Mouse (Mus musculus) liver, embryonic 14.5 days (tissue): ENCODE measurements around the gene Foxb1. TPM values are rescaled to one million over a fixed set of nuclear protein-coding genes. Genes with fewer than 3 reads are reported as not detected.

ENCODE experiments used
- ATAC-seq: fragments of 200-750 bp; cut with Nextera tagmentation; 2 replicates; pipeline ENCODE4 v1.8.0; 2017; ENCODE audit warnings: moderate number of reproducible peaks, mild to moderate bottlenecking, moderate library complexity; ENCODE audit not compliant: insufficient read depth
- DNase-seq, 3 experiments: peaks; one replicate each; pipeline ENCODE4 v3.0.0-alpha.2; 2012 to 2013; ENCODE audit warnings: low read depth in 3 of 3, low spot score in 3 of 3
- H3K27ac ChIP-seq: fragments of 300-500 bp; sonication (generic); 2 replicates; pipeline ENCODE4 v1.5.1; 2014; ENCODE audit warnings: moderate library complexity, mild to moderate bottlenecking, control low read depth, inconsistent platforms
- H3K27me3 ChIP-seq: fragments of 300-500 bp; sonication (generic); 2 replicates; pipeline ENCODE4 v1.6.1; 2014; ENCODE audit warnings: mild to moderate bottlenecking, low read length, moderate library complexity; ENCODE audit not compliant: control insufficient read depth, insufficient read depth
- H3K36me3 ChIP-seq: fragments of 300-500 bp; sonication (generic); replicated peaks from 2 replicates; pipeline ENCODE4 v1.6.1; 2014; ENCODE audit warnings: low read depth; ENCODE audit not compliant: control insufficient read depth, insufficient read depth
- H3K4me1 ChIP-seq, 2 experiments: fragments of 200-500 bp in 1 of 2; fragments of 300-500 bp in 1 of 2; sonication (generic) in 1 of 2; replicated peaks; 2 replicates each; pipeline ENCODE4 v1.6.1; 2012 to 2014; ENCODE audit warnings: antibody characterized with exemption in 1 of 2, inconsistent platforms in 1 of 2, low read length in 1 of 2; ENCODE audit not compliant: control insufficient read depth in 2 of 2, insufficient read depth in 2 of 2
- H3K4me2 ChIP-seq: fragments of 300-500 bp; sonication (generic); 2 replicates; pipeline ENCODE4 v1.6.1; 2014; ENCODE audit warnings: low read depth, mild to moderate bottlenecking, control low read depth, moderate library complexity
- H3K4me3 ChIP-seq, 2 experiments: fragments of 200-500 bp in 1 of 2; fragments of 300-500 bp in 1 of 2; sonication (generic) in 1 of 2; 2 replicates each; pipeline ENCODE4 v1.5.1; 2012 to 2014; ENCODE audit warnings: low read depth in 2 of 2, low read length in 2 of 2, mild to moderate bottlenecking in 2 of 2, control low read depth in 1 of 2, inconsistent platforms in 1 of 2, moderate library complexity in 1 of 2; ENCODE audit not compliant: insufficient read depth in 1 of 2
- H3K9ac ChIP-seq: fragments of 300-500 bp; sonication (generic); replicated peaks from 2 replicates; pipeline ENCODE4 v1.6.1; 2014; ENCODE audit warnings: mild to moderate bottlenecking, control low read depth, moderate library complexity
- H3K9me3 ChIP-seq: fragments of 300-500 bp; sonication (generic); 2 replicates; pipeline ENCODE4 v1.6.1; 2016; ENCODE audit warnings: low read length, mixed read lengths; ENCODE audit not compliant: control insufficient read depth
- CTCF ChIP-seq: IDR thresholded peaks from 2 replicates; pipeline ENCODE4 v1.5.1; 2016; ENCODE audit warnings: antibody characterized with exemption, low read depth, control low read depth
- EP300 ChIP-seq: IDR thresholded peaks from 2 replicates; pipeline ENCODE4 v1.6.1; 2016; ENCODE audit warnings: antibody characterized with exemption, low read depth
- WGBS: fragments of 180-500 bp; shearing (Covaris S2); extraction: QIAGEN DNeasy Blood & Tissue Kit; methylation state at CpG from one replicate; pipeline ENCODE4 v1.1.7; 2014; ENCODE audit not compliant: insufficient replicate concordance; 5-methylcytosine and 5-hydroxymethylcytosine counted together
- polyA plus RNA-seq, 2 experiments: library from polyadenylated mRNA; depleted of rRNA in 1 of 2; stranded (reverse) in 1 of 2; unstranded in 1 of 2; fragments of >200 nt; fragmentation: Nextera tagmentation in 1 of 2; extraction: Ambion mirVana in 1 of 2; gene quantifications; 2 replicates each; pipeline versions ENCODE4 v1.2.1 to v1.2.3; 2012 to 2014

Gene Foxb1
- 0.01 TPM in 1 of 2 replicates, not detected in the other for polyA plus RNA-seq (2012; rRNA removed)
- not detected in 2 replicates for polyA plus RNA-seq (2014; fragmentation: Nextera tagmentation; extraction: Ambion mirVana)

DNA sequence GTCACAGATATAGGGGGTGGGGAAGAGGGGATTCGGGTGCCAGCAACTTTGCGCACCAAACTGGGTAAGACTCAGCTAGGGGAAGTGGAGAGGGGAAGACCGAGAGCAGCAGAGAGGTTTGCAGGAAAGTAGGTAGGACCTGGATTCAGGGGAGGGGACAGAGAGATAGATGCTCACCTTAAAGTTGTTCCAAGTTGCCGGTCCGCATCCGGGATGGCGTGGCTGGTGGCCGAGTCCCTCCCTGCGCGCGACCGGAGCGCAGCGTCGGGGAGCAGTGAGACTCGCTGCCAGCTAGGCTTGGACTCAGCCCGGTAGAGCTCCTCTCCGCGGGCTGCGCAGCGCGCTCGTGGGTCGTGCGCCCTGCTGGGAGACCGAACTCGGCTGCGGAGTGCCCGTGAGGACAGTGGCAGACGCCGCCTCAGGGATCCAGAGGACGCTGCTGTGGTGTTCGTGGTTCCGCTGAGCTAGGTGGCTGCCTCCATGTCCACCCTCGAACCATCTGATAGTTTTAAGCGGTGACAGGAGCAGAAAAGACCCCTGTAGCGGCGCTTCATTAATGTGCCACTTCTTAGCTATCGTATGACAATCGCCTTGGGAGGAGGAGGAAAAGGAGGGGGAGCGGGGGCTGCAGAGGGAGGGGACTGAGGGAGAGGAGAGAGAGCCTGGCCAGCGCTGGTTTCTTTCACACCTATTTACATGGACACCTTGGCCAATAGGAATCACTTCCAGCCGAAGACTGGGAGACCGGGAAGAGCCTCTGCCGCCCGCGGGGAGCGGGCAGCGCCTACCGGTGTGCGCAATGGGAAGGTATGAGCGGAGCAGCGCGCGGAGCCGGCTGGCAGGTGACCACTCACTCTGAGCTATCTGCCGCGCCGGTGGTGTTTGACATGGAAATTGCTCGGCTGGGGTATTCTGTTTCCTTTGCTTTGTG is at the start of gene Foxb1:
Foxb1 (minus strand) TSS at position 570 of the 931 bp plus-strand sequence.
- H3K4me2 ChIP-seq = no peak within 1 kb of the TSS
- no peaks in the 10 kb centered on the region for H3K9me3 ChIP-seq
- WGBS = under 1% methylated on average over 60 of the region's 60 CpGs
- ATAC-seq (no peak), DNase-seq (no peak)
- peaks cover 98% of the 10 kb centered on the region for H3K27me3 ChIP-seq
- H3K4me1 ChIP-seq = no peaks in the 10 kb centered on the region
- no peak within 1 kb of the TSS for H3K27ac ChIP-seq
- H3K36me3 ChIP-seq = no peaks in the 10 kb centered on the region
- no peak for TF ChIP-seq EP300
- no peak for TF ChIP-seq CTCF
- no peak within 1 kb of the TSS for H3K4me3 ChIP-seq
- H3K9ac ChIP-seq = no peak within 1 kb of the TSS

DNA sequence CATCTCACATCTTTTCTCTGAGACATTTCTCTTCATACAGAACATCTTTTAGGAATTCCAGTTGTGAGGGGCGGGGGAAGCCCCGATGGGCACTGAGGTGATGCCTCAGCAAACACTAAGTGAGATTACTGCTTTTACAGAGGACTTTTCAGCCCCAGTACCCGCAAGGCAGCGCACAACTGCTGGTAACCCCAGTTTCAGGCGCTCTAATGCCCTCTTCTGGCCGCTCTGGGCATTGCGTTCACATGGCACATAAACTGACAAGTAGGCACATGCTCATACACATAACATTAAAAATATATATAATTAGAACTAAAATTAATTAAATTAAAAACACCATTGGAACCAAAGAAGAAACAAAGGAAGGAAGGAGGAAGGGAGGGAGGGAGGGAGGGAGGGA is 29.8 kb upstream of the Foxb1 start:
- H3K36me3 ChIP-seq = no peaks in the 10 kb centered on the region
- DNase-seq (no peak), ATAC-seq (no peak)
- H3K27ac ChIP-seq = no peak overlapping the region
- H3K4me1 ChIP-seq = no peaks in the 10 kb centered on the region
- TF ChIP-seq CTCF (peak; percentile 61), EP300 (no peak)
- 45% methylated on average over 7 of the region's 7 CpGs for WGBS
- no peak overlapping the region for H3K4me3 ChIP-seq
- no peaks in the 10 kb centered on the region for H3K27me3 ChIP-seq
- no peak overlapping the region for H3K9ac ChIP-seq
- H3K9me3 ChIP-seq = no peaks in the 10 kb centered on the region
- H3K4me2 ChIP-seq = no peak overlapping the region

DNA sequence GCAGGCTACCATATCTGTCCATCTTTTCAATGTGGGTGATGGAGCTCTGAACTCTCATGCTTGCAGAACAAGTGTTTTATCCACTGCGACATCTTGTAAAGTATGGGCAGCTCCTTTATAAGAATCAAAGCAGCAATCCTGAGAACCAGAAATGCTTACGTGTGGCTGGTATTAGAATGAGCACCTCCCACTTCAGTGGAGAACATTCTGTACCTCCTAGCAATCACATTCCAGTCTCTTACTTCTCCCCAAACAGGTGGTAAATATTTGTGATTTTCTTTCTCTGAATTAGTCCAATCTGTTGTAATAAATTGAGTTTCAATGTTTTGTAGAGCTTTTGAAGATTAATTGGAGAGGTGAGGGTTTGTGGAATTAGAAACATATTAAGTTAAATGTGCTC is 19.3 kb upstream of the Foxb1 start:
- no peak overlapping the region for H3K9ac ChIP-seq
- H3K9me3 ChIP-seq = no peaks in the 10 kb centered on the region
- WGBS = 62% methylated on average over 2 of the region's 2 CpGs
- no peak for ATAC-seq
- DNase-seq = no peak
- no peak overlapping the region for H3K4me2 ChIP-seq
- H3K27ac ChIP-seq = no peak overlapping the region
- no peaks in the 10 kb centered on the region; the same call in 1 of the 2 replicates for H3K27me3 ChIP-seq
- H3K4me1 ChIP-seq = no peaks in the 10 kb centered on the region
- H3K36me3 ChIP-seq = no peaks in the 10 kb centered on the region
- no peak overlapping the region for H3K4me3 ChIP-seq
- TF ChIP-seq EP300 = no peak
- TF ChIP-seq CTCF = no peak

DNA sequence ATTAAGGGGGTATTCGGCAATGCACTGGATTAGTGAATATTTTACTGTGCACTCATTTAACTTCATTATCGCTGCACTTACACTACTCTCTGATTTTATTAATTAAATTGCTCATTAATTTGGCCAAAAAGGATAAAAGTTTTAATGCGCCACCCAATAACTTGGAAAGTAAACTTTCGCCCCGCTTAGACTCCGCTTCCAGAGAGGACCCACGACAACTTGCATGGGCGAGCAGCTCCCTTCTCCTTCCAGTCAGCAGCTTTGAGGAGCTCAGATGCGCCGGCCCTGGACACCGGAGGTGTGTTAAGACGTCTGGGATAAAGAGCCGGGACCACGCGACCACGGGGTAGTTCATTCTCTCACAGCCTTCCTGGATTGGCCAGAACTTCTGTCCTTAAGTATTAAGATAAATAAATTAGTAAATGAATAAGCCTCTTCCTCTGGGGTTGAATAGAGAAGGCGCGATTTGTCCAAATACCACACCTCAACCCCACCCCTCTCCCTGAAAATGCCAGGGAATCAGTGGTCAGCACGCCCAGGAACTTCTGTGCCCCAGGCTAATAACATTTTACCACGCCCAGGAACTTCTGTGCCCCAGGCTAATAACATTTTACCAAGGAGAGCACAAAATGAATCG is 9.3 kb upstream of the Foxb1 start:
- Histone ChIP-seq H3K36me3 (no peaks in the 10 kb centered on the region), H3K9ac (no peak overlapping the region), H3K27me3 (peaks cover 74% of the 10 kb centered on the region), H3K4me2 (no peak overlapping the region), H3K27ac (no peak overlapping the region), H3K4me1 (no peaks in the 10 kb centered on the region), H3K4me3 (no peak overlapping the region), H3K9me3 (no peaks in the 10 kb centered on the region)
- TF ChIP-seq CTCF (no peak), EP300 (no peak)
- 5% methylated on average over 21 of the region's 21 CpGs for WGBS
- ATAC-seq (no peak), DNase-seq (no peak)
